Mouse (Mus musculus) macrophage (primary cell): ENCODE data around the gene Gm49776. TPM values are rescaled to one million over a fixed set of nuclear protein-coding genes. Genes with fewer than 3 reads are reported as not detected.
"Not testable (repeated sequence)": the region's sequence is repeated elsewhere in the genome, so short reads cannot be mapped to it uniquely, and the experiment has no call there.

ENCODE experiments used
- H3K27ac ChIP-seq: fragments of 350-480 bp; formaldehyde crosslinking; 2 replicates; pipeline ENCODE4 v1.9.0; 2021
- H3K36me3 ChIP-seq: fragments of 350-480 bp; formaldehyde crosslinking; 2 replicates; pipeline ENCODE4 v1.9.0; 2021; ENCODE audit errors: inconsistent target
- H3K4me3 ChIP-seq: fragments of 350-480 bp; formaldehyde crosslinking; 2 replicates; pipeline ENCODE4 v1.9.0; 2021; ENCODE audit errors: inconsistent target
- H3K79me2 ChIP-seq: fragments of 350-480 bp; formaldehyde crosslinking; 2 replicates; pipeline ENCODE4 v1.9.0; 2021; ENCODE audit errors: inconsistent target
- WGBS: methylation state at CpG from one replicate; pipeline ENCODE4 v1.1.7; 2026; ENCODE audit warnings: inconsistent platforms; ENCODE audit not compliant: missing documents; 5-methylcytosine and 5-hydroxymethylcytosine counted together
- polyA plus RNA-seq: library from polyadenylated mRNA; stranded (reverse); fragments of 250-400 nt; gene quantifications from 3 replicates; pipeline ENCODE4 v1.2.4, GENCODE M21; 2018; ENCODE audit warnings: inconsistent platforms

Gene Gm49776
- polyA plus RNA-seq, 1 experiment from 2014 or later: not detected

- WGBS: 100% methylated on average over 1 of the region's 1 CpGs
- H3K36me3 ChIP-seq: no peaks in the 10 kb centered on the region
- H3K4me3 ChIP-seq: no peak overlapping the region
- no peaks in the 10 kb centered on the region for H3K79me2 ChIP-seq
- no peak overlapping the region for H3K27ac ChIP-seq
Observed at GRCm38 (mm10) chr16:18202061-18202460, 56.1 kb downstream of the Gm49776 start.

- no peak overlapping the region for H3K4me3 ChIP-seq
- WGBS: 94% methylated on average over 1 of the region's 1 CpGs
- no peak overlapping the region for H3K27ac ChIP-seq
- no peaks in the 10 kb centered on the region for H3K79me2 ChIP-seq
- H3K36me3 ChIP-seq: no peaks in the 10 kb centered on the region
Observed at GRCm38 (mm10) chr16:18201620-18202019, 56.5 kb downstream of the Gm49776 start.

GRCm38 (mm10) chr16:18200062-18200461 is 58.1 kb downstream of the Gm49776 start:
- Histone ChIP-seq H3K79me2 (no peaks in the 10 kb centered on the region), H3K27ac (no peak overlapping the region), H3K36me3 (no peaks in the 10 kb centered on the region), H3K4me3 (no peak overlapping the region)
- 88% methylated on average over 2 of the region's 2 CpGs for WGBS

- WGBS: 97% methylated on average over 10 of the region's 10 CpGs
- no peak overlapping the region for H3K4me3 ChIP-seq
- H3K79me2 ChIP-seq: no peaks in the 10 kb centered on the region
- H3K36me3 ChIP-seq: no peaks in the 10 kb centered on the region
- no peak overlapping the region for H3K27ac ChIP-seq
Observed at GRCm38 (mm10) chr16:18198365-18199098, 59.6 kb downstream of the Gm49776 start.

- no peaks in the 10 kb centered on the region for H3K36me3 ChIP-seq
- H3K79me2 ChIP-seq: no peaks in the 10 kb centered on the region
Observed at GRCm38 (mm10) chr16:18197881-18198280, 60.2 kb downstream of the Gm49776 start.

GRCm38 (mm10) chr16:18195561-18195960 is 62.6 kb downstream of the Gm49776 start:
- H3K4me3 ChIP-seq, H3K36me3 ChIP-seq, H3K79me2 ChIP-seq: not testable (repeated sequence)
- 63% methylated on average over 3 of the region's 3 CpGs for WGBS
- peak overlapping the region; percentile 60 for H3K27ac ChIP-seq

More at GRCm38 (mm10) chr16:18197881-18198280, 60.2 kb downstream of the Gm49776 start:
- no peak overlapping the region for H3K27ac ChIP-seq
- WGBS: 95% methylated on average over 6 of the region's 6 CpGs
- H3K4me3 ChIP-seq: no peak overlapping the region

Other genes starting within 250 kb of the Gm49776 start
- 7.8 to 20.7 TPM (median 20.1 TPM) in 3 replicates for gene Dgcr6, start 205.5 kb downstream of the Gm49776 start, polyA plus RNA-seq
- gene Prodh, start 168.1 kb downstream of the Gm49776 start, polyA plus RNA-seq: 2.4 to 5.7 TPM (median 3.0 TPM) in 3 replicates
- gene Rtn4r, start 130.7 kb downstream of the Gm49776 start, polyA plus RNA-seq: not detected in 3 replicates
- not detected in 3 replicates for gene Ccdc188, start 40.4 kb downstream of the Gm49776 start, polyA plus RNA-seq
- gene Zdhhc8, start 23.2 kb downstream of the Gm49776 start, polyA plus RNA-seq: 6.7 to 9.5 TPM (median 8.9 TPM) in 3 replicates
- gene Trmt2a, start 9.6 kb downstream of the Gm49776 start, polyA plus RNA-seq: 38.8 to 85.1 TPM (median 48.0 TPM) in 3 replicates
- 67.3 to 311 TPM (median 228 TPM) in 3 replicates for gene Ranbp1, start 9.6 kb downstream of the Gm49776 start, polyA plus RNA-seq
- 11.3 to 17.8 TPM (median 12.9 TPM) in 3 replicates for gene Dgcr8, start 30.9 kb upstream of the Gm49776 start, polyA plus RNA-seq
- gene Tango2, start 89.8 kb upstream of the Gm49776 start, polyA plus RNA-seq: 16.5 to 31.4 TPM (median 21.0 TPM) in 3 replicates
- 0.75 to 2.7 TPM (median 0.89 TPM) in 3 replicates for gene Arvcf, start 89.9 kb upstream of the Gm49776 start, polyA plus RNA-seq
- gene Txnrd2, start 168.1 kb upstream of the Gm49776 start, polyA plus RNA-seq: 10.3 to 16.8 TPM (median 14.7 TPM) in 3 replicates
- gene Comt, start 168.5 kb upstream of the Gm49776 start, polyA plus RNA-seq: 118 to 154 TPM (median 126 TPM) in 3 replicates
- 0.89 to 4.1 TPM (median 1.3 TPM) in 3 replicates for gene Gnb1l, start 240.4 kb upstream of the Gm49776 start, polyA plus RNA-seq
- gene Rtl10, start 240.6 kb upstream of the Gm49776 start, polyA plus RNA-seq: 1.5 TPM in 1 of 3 replicates, not detected in the others